Mouse (Mus musculus) liver, adult 2 months (tissue): ENCODE data around the gene Arid3c. TPM values are rescaled to one million over a fixed set of nuclear protein-coding genes. Genes with fewer than 3 reads are reported as not detected.

Experiments
- DNase-seq: peaks from one replicate; pipeline ENCODE4 v3.0.0-alpha.2; 2011; ENCODE audit warnings: low read depth, low spot score; ENCODE audit errors: extremely low read depth
- H3K27ac ChIP-seq: fragments of 200-500 bp; replicated peaks from 2 replicates; pipeline ENCODE4 v1.5.1; 2012; ENCODE audit warnings: low read depth, mild to moderate bottlenecking, control low read depth, inconsistent platforms, low read length; ENCODE audit not compliant: insufficient read depth
- H3K27me3 ChIP-seq: fragments of 200-500 bp; 2 replicates; pipeline ENCODE4 v1.6.1; 2012; ENCODE audit warnings: mild to moderate bottlenecking, moderate library complexity, low read length, inconsistent platforms; ENCODE audit not compliant: control insufficient read depth, insufficient read depth
- H3K36me3 ChIP-seq: fragments of 200-500 bp; 2 replicates; pipeline ENCODE4 v1.6.1; 2012; ENCODE audit warnings: low read length, inconsistent platforms; ENCODE audit not compliant: control insufficient read depth, insufficient read depth
- H3K4me1 ChIP-seq: fragments of 200-500 bp; 2 replicates; pipeline ENCODE4 v1.6.1; 2011; ENCODE audit warnings: low read length; ENCODE audit not compliant: control insufficient read depth, insufficient read depth
- H3K4me3 ChIP-seq: fragments of 200-500 bp; 2 replicates; pipeline ENCODE4 v1.5.1; 2011; ENCODE audit warnings: low read depth, mild to moderate bottlenecking, control low read depth, low read length, moderate library complexity; ENCODE audit not compliant: insufficient read depth
- H3K79me2 ChIP-seq: fragments of 200-500 bp; 2 replicates; pipeline ENCODE4 v1.6.1; 2012; ENCODE audit warnings: inconsistent platforms, mild to moderate bottlenecking, low read length, moderate library complexity; ENCODE audit not compliant: control insufficient read depth, insufficient read depth
- H3K9ac ChIP-seq: fragments of 200-500 bp; 2 replicates; pipeline ENCODE4 v1.6.1; 2012; ENCODE audit warnings: low read depth, mild to moderate bottlenecking, control low read depth, inconsistent platforms, low read length
- CTCF ChIP-seq: fragments of 200-500 bp; IDR thresholded peaks from 2 replicates; pipeline ENCODE4 v1.5.1; 2011; ENCODE audit warnings: low read depth, low read length, control low read depth
- POLR2A ChIP-seq: fragments of 200-500 bp; IDR thresholded peaks from 2 replicates; pipeline ENCODE4 v1.6.1; 2011; ENCODE audit warnings: low read length, control low read depth; ENCODE audit not compliant: insufficient read depth; ENCODE audit errors: extremely low read depth
- WGBS: fragments of 180-500 bp; shearing (Covaris S2); methylation state at CpG from one replicate; pipeline ENCODE4 v1.1.7; 2018; 5-methylcytosine and 5-hydroxymethylcytosine counted together
- polyA plus RNA-seq: library from polyadenylated mRNA; depleted of rRNA; stranded (reverse); fragments of >200 nt; gene quantifications from 2 replicates; pipeline ENCODE4 v1.2.3, GENCODE M21; 2012; rRNA removed
- total RNA-seq: library from RNA; depleted of rRNA; stranded (reverse); fragments of >200 nt; gene quantifications from 2 replicates; pipeline ENCODE4 v1.2.3, GENCODE M21; 2014; rRNA removed

The Arid3c gene
- total and polyA plus RNA-seq, 2 experiments: not detected

DNA sequence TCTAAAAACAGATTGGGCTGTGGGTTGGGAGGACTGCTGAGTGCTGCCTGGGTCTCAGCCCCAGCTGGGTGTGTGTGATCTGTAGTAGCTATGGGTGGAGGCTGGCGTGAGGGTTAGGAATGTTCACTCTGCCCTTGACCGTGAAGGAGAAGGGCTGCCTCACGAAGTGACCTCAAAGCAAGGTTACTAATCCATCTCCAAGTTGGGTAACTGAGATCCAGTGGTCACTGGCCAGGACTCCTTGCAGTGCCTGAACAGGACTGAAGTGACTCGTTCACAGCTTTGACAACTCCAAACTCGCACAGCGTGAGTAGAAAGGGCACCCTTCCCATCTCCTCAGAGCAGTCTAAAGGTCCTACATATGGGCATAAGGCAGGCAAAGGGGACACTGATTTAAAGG, 52.1 kb downstream of the Arid3c start:
- Histone ChIP-seq H3K27ac (no peak overlapping the region), H3K36me3 (no peaks in the 10 kb centered on the region), H3K79me2 (no peaks in the 10 kb centered on the region), H3K9ac (no peak overlapping the region), H3K27me3 (peaks cover 3% of the 10 kb centered on the region; the same call in 1 of the 2 replicates), H3K4me3 (no peak overlapping the region), H3K4me1 (no peaks in the 10 kb centered on the region)
- TF ChIP-seq CTCF (no peak), POLR2A (no peak)
- no peak for DNase-seq
- WGBS: 78% methylated on average over 6 of the region's 6 CpGs

DNA sequence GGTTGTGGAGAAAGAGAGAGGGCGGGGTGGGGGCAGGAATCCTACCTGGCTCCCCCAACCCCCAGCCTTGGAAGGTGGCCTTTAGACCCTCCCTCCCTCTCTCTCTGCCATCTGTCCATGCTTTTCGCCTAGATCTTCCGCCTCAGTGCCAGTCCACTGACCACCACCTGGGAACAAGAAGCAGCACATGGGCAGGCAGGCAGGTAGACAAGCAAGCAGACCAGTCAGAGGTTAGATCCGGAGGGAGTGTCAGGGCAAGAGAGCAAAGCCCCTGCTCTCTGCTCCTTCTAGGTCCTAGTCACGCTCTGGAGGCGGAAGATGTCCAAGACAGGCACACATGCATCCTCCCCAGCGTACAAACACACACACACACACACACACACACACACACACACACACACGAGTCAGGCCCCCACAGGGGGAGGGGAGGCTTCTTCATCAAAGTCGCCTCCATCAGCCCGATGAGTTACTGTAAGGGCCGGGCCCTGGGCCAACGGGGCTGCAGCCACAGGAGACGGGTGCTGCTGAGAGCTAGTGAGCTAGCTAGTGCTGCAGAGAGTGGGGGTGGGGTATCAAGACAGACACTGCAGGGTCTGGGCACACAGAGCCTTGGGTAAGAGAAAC, 53.8 kb downstream of the Arid3c start:
- H3K79me2 ChIP-seq: no peaks in the 10 kb centered on the region
- no peak for DNase-seq
- peaks cover 3% of the 10 kb centered on the region; the same call in 1 of the 2 replicates for H3K27me3 ChIP-seq
- H3K27ac ChIP-seq: no peak overlapping the region
- WGBS: 75% methylated on average over 13 of the region's 13 CpGs
- TF ChIP-seq POLR2A (no peak), CTCF (no peak)
- no peaks in the 10 kb centered on the region for H3K36me3 ChIP-seq
- no peaks in the 10 kb centered on the region for H3K4me1 ChIP-seq
- no peak overlapping the region for H3K4me3 ChIP-seq
- H3K9ac ChIP-seq: no peak overlapping the region

DNA sequence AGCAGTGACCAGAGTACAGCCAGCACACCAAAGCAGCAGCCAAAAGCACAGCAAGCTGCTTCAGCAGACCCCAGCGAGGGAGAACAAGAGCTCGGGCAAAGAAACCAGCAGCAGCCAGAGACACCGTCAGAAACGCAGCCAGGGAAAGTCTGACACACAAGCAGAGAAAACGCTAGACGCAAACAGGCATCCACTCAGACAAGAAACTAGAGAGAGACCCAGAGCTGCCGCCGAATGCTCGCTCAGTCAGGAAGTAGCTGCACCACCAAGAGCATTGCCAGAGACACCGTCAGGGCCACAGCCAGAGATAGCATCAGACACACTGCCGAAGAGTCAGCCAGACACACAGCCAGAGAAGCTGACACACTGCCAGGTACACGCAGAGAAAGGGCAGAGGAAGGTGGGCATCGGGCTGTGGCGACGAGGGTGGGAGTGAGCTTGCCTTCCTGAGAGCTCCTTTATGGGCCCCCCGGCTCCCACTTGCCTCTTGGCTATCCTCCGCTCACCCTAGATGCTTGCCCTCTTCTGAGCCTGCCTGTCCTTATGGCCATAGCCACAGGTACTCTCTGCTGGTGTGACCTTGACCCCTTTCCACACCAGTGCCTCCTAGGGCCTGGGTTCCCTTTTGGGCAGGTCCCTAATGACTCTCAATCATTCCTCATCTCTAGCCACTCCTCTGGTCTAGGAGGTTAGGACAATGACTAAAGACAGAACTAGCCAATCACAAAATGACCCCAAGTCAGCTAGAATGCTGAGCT, 54.5 kb downstream of the Arid3c start:
- Histone ChIP-seq H3K79me2 (no peaks in the 10 kb centered on the region), H3K4me1 (no peaks in the 10 kb centered on the region), H3K27ac (no peak overlapping the region), H3K9ac (no peak overlapping the region), H3K36me3 (no peaks in the 10 kb centered on the region), H3K4me3 (no peak overlapping the region), H3K27me3 (peaks cover 3% of the 10 kb centered on the region; the same call in 1 of the 2 replicates)
- DNase-seq: no peak
- no peak for TF ChIP-seq POLR2A
- no peak for TF ChIP-seq CTCF
- WGBS: 64% methylated on average over 17 of the region's 17 CpGs

Other genes with a start within 250 kb of the Arid3c start
- 15.9 and 21.7 TPM in 2 replicates for gene AI464131, start 228.1 kb downstream of the Arid3c start, total RNA-seq
- gene AI464131, start 228.1 kb downstream of the Arid3c start, polyA plus RNA-seq: 27.9 and 28.9 TPM in 2 replicates
- gene 1110017D15Rik, start 213.8 kb downstream of the Arid3c start, total RNA-seq: not detected in 2 replicates
- gene 1110017D15Rik, start 213.8 kb downstream of the Arid3c start, polyA plus RNA-seq: 0.24 TPM in 1 of 2 replicates, not detected in the other
- gene Fam219a, start 161.6 kb downstream of the Arid3c start, total RNA-seq: 1.5 and 3.2 TPM in 2 replicates
- 4.8 and 6.5 TPM in 2 replicates for gene Fam219a, start 161.6 kb downstream of the Arid3c start, polyA plus RNA-seq
- gene Dnaic1, start 161.4 kb downstream of the Arid3c start, total RNA-seq: 0.18 and 1.2 TPM in 2 replicates
- 0.78 and 2.3 TPM in 2 replicates for gene Dnaic1, start 161.4 kb downstream of the Arid3c start, polyA plus RNA-seq
- gene Enho, start 90.8 kb downstream of the Arid3c start, total RNA-seq: 26.4 and 42.8 TPM in 2 replicates
- 51.1 and 114 TPM in 2 replicates for gene Enho, start 90.8 kb downstream of the Arid3c start, polyA plus RNA-seq
- 0.74 and 0.87 TPM in 2 replicates for gene Cntfr, start 34.1 kb downstream of the Arid3c start, total RNA-seq
- 1.8 and 2.3 TPM in 2 replicates for gene Cntfr, start 34.1 kb downstream of the Arid3c start, polyA plus RNA-seq
- 38.6 and 42.4 TPM in 2 replicates for gene Il11ra1, start 31.2 kb downstream of the Arid3c start, total RNA-seq
- gene Il11ra1, start 31.2 kb downstream of the Arid3c start, polyA plus RNA-seq: 129 and 155 TPM in 2 replicates
- gene Rpp25l, start 17.6 kb downstream of the Arid3c start, total RNA-seq: 20.5 and 21.4 TPM in 2 replicates
- gene Rpp25l, start 17.6 kb downstream of the Arid3c start, polyA plus RNA-seq: 59.1 and 60.6 TPM in 2 replicates
- gene Dctn3, start 8.0 kb downstream of the Arid3c start, total RNA-seq: 33.4 and 40.2 TPM in 2 replicates
- gene Dctn3, start 8.0 kb downstream of the Arid3c start, polyA plus RNA-seq: 43.2 and 44.5 TPM in 2 replicates
- 52.4 and 57.9 TPM in 2 replicates for gene Galt, start 24.1 kb upstream of the Arid3c start, total RNA-seq
- 204 and 217 TPM in 2 replicates for gene Galt, start 24.1 kb upstream of the Arid3c start, polyA plus RNA-seq
- 69.3 and 82.2 TPM in 2 replicates for gene Sigmar1, start 25.0 kb upstream of the Arid3c start, total RNA-seq
- gene Sigmar1, start 25.0 kb upstream of the Arid3c start, polyA plus RNA-seq: 362 and 423 TPM in 2 replicates
- 11.9 and 13.1 TPM in 2 replicates for gene Ccl27a, start 43.1 kb upstream of the Arid3c start, total RNA-seq
- 33.3 and 39.4 TPM in 2 replicates for gene Ccl27a, start 43.1 kb upstream of the Arid3c start, polyA plus RNA-seq
- not detected in 2 replicates for gene Gm21541, start 172.5 kb upstream of the Arid3c start, total RNA-seq
- not detected in 2 replicates for gene Gm21541, start 172.5 kb upstream of the Arid3c start, polyA plus RNA-seq
- gene Gm20878, start 210.4 kb upstream of the Arid3c start, total RNA-seq: not detected in 2 replicates
- gene Gm20878, start 210.4 kb upstream of the Arid3c start, polyA plus RNA-seq: 0.27 and 0.33 TPM in 2 replicates
- gene Fam205a4, start 234.9 kb upstream of the Arid3c start, total RNA-seq: not detected in 2 replicates
- not detected in 2 replicates for gene Fam205a4, start 234.9 kb upstream of the Arid3c start, polyA plus RNA-seq